Mouse (Mus musculus): ENCODE data around the gene Slc22a13. TPM values are rescaled to one million over a fixed set of nuclear protein-coding genes. Genes with fewer than 3 reads are reported as not detected.

Gene Slc22a13
- polyA plus RNA-seq (2017; shearing (Covaris generic)) = under 1 TPM in 1 of 2 experiments, not detected in 1; 0.14 TPM

DNA sequence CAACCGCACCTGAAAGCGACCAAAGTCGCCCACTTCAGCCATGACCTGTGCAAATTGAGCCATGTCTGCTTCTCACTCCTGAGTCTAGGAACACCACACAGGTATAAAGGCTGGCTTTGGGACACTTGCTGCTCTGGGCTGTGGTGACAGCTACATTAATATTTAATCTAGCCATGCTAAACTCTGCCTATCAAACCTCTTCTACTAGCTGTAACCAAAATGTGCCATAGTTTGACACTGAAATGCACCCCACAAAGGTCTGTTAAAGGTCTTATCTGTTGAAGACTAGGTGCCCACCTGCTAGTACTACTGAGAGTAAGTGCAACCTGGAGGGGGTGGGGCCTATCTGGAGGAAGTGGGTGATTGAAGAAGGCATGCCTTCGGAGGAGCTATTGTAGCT lies at the start of gene Slc22a13:
Slc22a13 (minus strand) TSS at position 101 of the 400 bp plus-strand sequence.

DNA sequence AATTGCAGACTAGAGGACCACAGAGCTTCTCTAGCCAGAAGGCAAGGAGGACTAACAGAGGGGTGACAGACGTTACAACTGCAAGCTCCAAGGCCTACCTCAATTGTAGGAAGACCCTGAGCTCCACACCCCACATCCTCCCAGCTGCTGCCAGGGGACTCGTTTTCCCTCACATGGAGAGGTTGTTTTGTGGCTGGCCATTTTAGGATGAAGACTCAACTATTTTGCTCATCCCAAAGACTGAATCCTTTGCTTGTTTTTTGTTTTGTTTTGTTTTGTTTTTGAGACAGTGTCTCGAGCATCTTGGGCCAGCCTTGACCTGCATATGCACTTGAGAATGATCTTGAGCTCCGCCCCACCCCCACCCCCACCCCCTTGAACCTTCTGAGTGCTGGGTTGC lies 50.0 kb downstream of the Slc22a13 start, which contains the start of gene Gm47289:
Gm47289 (plus strand) TSS at position 301 of the 400 bp plus-strand sequence.

DNA sequence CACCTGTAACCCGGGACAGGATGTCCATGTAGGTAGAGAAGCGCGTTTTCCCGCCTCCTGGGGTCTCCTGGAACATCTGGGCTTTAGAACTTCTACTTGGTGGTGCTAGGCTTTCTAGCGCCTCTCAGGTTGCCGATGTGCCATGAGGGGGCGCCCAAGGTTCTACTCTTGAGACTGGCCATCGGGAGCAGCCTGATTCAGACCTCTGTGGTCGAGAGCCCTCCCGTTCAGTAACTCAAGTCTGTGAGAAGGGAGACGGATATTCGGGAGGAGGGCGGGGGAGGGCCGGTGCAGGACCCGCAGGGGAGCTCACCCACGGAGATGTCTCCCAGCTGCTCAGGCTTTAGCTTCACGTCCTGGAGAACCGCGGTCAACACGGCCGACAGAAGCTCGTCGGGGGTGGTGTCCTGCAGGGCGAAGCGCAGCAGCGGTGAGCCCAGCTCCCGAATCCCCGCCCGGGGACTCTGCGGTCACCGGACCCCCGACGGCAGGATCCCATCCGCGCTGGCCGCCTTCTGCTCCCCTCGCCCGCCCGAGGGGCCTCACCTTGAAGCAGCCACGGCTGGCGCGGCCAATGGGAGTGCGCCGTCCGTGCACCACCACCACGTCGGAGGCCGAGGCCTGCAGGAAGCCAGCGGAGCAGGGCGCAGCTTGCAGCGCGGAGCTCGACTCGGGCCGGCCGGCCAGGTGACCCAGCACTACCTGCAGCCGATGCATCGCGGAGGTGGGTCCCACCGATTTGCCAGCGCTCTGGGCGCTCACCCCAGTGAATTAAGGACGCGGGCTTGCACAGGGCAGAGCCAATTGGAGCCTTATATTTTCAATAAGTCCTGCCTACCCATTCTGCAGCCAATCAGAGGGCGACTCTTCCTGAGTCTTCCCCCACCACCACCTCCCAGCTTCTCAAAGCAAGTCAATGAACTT lies 52.4 kb downstream of the Slc22a13 start, which contains the start of gene Acaa1b:
Acaa1b (minus strand) TSS at position 816 of the 924 bp plus-strand sequence.

Other genes with a start within 250 kb of the Slc22a13 start
- gene Vill, start 156.3 kb downstream of the Slc22a13 start, polyA plus RNA-seq (2017; shearing (Covaris generic)) = 10 to 100 TPM; 10.5 to 34.8 TPM
- 10 to 100 TPM in 1 of 2 experiments, 1 to 10 TPM in 1; 4.1 to 10.7 TPM for gene Plcd1, start 115.6 kb downstream of the Slc22a13 start, polyA plus RNA-seq (2017; shearing (Covaris generic))
- gene Dlec1, start 106.6 kb downstream of the Slc22a13 start, polyA plus RNA-seq (2017; shearing (Covaris generic)) = under 1 TPM; 0.10 to 0.36 TPM
- under 1 TPM; 0.21 to 0.37 TPM for gene Acaa1b, start 52.0 kb downstream of the Slc22a13 start, polyA plus RNA-seq (2017; shearing (Covaris generic))
- under 1 TPM in 1 of 2 experiments, not detected in 1; 0.18 TPM for gene Gm47289, start 49.9 kb downstream of the Slc22a13 start, polyA plus RNA-seq (2017; shearing (Covaris generic))
- 10 to 100 TPM; 20.2 to 21.6 TPM for gene Oxsr1, start 113.3 kb upstream of the Slc22a13 start, polyA plus RNA-seq (2017; shearing (Covaris generic))
- gene Acaa1a, start 130.6 kb upstream of the Slc22a13 start, polyA plus RNA-seq (2017; shearing (Covaris generic)) = 10 to 100 TPM; 82.3 to 97.1 TPM
- 100 to 1,000 TPM in 1 of 2 experiments, 10 to 100 TPM in 1; 93.4 to 105 TPM for gene Myd88, start 132.3 kb upstream of the Slc22a13 start, polyA plus RNA-seq (2017; shearing (Covaris generic))
- under 1 TPM; 0.06 to 0.86 TPM for gene Xylb, start 148.3 kb upstream of the Slc22a13 start, polyA plus RNA-seq (2017; shearing (Covaris generic))
- gene Slc22a14, start 156.5 kb upstream of the Slc22a13 start, polyA plus RNA-seq (2017; shearing (Covaris generic)) = under 1 TPM in 1 of 2 experiments, not detected in 1; 0.50 TPM
- gene Acvr2b, start 193.0 kb upstream of the Slc22a13 start, polyA plus RNA-seq (2017; shearing (Covaris generic)) = not detected
- 10 to 100 TPM; 13.3 to 14.3 TPM for gene Exog, start 235.8 kb upstream of the Slc22a13 start, polyA plus RNA-seq (2017; shearing (Covaris generic))